Comparison of ENCODE assay signal across 24 mouse cellular contexts in genomic region chr4:66821764-66822163, GRCm38 (mm10).
"Had no signal": no experiment of that assay in that cellular context is flagged by ENCODE, and none has a peak within 500 bp of the region (broad histone marks: within the 10 kb centered on the region; RNA-seq: fewer than 3 reads in every experiment).

No protein-coding gene starts in this region.

- H3K4me2 ChIP-seq: heart, embryonic 12.5 days; hindbrain, embryonic 12.5 days; hindbrain, embryonic 14.5 days; kidney, embryonic 15.5 days; limb, embryonic 12.5 days had no signal

- H3K4me3 ChIP-seq: heart, embryonic 10.5 days; heart, embryonic 12.5 days; hindbrain, embryonic 10.5 days; hindbrain, embryonic 12.5 days; kidney, embryonic 15.5 days; left cerebral cortex, adult 2 months; limb, embryonic 10.5 days; limb, embryonic 12.5 days had no signal

- H3K9ac ChIP-seq: forebrain, postnatal 0 days; heart, embryonic 12.5 days; hindbrain, embryonic 12.5 days; hindbrain, embryonic 14.5 days; kidney, embryonic 15.5 days; limb, embryonic 12.5 days had no signal

- H3K9me3 ChIP-seq: heart, embryonic 10.5 days; heart, embryonic 12.5 days; hindbrain, embryonic 10.5 days; hindbrain, embryonic 12.5 days; kidney, embryonic 15.5 days; limb, embryonic 10.5 days; limb, embryonic 12.5 days had no signal

- H3K36me3 ChIP-seq: heart, embryonic 10.5 days; heart, embryonic 12.5 days; hindbrain, embryonic 10.5 days; hindbrain, embryonic 12.5 days; kidney, embryonic 15.5 days; limb, embryonic 10.5 days; limb, embryonic 12.5 days had no signal

- H3K27ac ChIP-seq: heart, embryonic 10.5 days; hindbrain, embryonic 10.5 days; hindbrain, embryonic 12.5 days; hindbrain, embryonic 14.5 days; hindbrain, postnatal 0 days; kidney, embryonic 15.5 days; kidney, postnatal 0 days; left cerebral cortex, adult 2 months; limb, embryonic 10.5 days; limb, embryonic 12.5 days had no signal

- DNase-seq: forebrain, postnatal 0 days; gastrocnemius, postnatal 14 days; gastrocnemius, postnatal 36 days; heart, adult 18-20 months; heart, postnatal 4 days; kidney, adult 11 months; kidney, adult 2 months; kidney, adult 9 months; kidney, postnatal 14 days; kidney, postnatal 36 days; layer of hippocampus, adult 9-11 months; liver had no signal

- H3K4me1 ChIP-seq: heart, embryonic 10.5 days; heart, embryonic 12.5 days; hindbrain, embryonic 10.5 days; hindbrain, embryonic 12.5 days; limb, embryonic 10.5 days; limb, embryonic 12.5 days had no signal

- ATAC-seq: forebrain, postnatal 0 days; hindbrain, postnatal 0 days; intestine, embryonic 16.5 days had no signal

- H3K27me3 ChIP-seq: heart, embryonic 12.5 days; hindbrain, embryonic 12.5 days; kidney, embryonic 15.5 days; limb, embryonic 12.5 days had no signal
